Mouse (Mus musculus) naive thymus-derived CD4-positive, alpha-beta T cell, adult 5 months (primary cell): ENCODE data around the gene Aqp8. TPM values are rescaled to one million over a fixed set of nuclear protein-coding genes. Genes with fewer than 3 reads are reported as not detected.

Experiments
- polyA plus RNA-seq: library from polyadenylated mRNA; unstranded; fragments of 100-300 nt; shearing (Covaris generic); gene quantifications from one replicate; pipeline ENCODE4 v1.2.1, GENCODE M21; 2017

The Aqp8 gene
- polyA plus RNA-seq, result not detected

DNA sequence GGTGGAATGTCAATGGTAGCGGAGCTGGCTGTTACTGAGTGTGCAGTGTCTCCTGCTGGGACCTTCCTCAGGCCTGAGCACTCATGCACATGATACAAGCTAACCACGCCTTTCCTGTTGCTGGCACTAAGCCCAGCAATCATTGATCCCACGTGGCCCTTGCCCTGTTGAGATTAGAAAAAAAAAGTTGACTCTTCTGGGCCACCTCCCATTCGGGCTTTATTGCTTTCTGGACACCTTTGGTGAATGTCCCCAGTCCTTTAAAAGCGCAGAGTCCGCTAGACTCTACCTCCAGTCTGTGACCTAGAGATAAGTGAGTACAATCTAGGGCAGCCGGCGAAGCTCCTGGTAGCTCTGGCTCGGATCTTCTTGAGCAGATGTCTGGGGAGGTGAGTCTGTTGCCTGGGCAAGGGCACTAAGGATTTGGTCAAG lies at the start of gene Aqp8:
Aqp8 (plus strand) TSS at position 222 of the 432 bp plus-strand sequence.

DNA sequence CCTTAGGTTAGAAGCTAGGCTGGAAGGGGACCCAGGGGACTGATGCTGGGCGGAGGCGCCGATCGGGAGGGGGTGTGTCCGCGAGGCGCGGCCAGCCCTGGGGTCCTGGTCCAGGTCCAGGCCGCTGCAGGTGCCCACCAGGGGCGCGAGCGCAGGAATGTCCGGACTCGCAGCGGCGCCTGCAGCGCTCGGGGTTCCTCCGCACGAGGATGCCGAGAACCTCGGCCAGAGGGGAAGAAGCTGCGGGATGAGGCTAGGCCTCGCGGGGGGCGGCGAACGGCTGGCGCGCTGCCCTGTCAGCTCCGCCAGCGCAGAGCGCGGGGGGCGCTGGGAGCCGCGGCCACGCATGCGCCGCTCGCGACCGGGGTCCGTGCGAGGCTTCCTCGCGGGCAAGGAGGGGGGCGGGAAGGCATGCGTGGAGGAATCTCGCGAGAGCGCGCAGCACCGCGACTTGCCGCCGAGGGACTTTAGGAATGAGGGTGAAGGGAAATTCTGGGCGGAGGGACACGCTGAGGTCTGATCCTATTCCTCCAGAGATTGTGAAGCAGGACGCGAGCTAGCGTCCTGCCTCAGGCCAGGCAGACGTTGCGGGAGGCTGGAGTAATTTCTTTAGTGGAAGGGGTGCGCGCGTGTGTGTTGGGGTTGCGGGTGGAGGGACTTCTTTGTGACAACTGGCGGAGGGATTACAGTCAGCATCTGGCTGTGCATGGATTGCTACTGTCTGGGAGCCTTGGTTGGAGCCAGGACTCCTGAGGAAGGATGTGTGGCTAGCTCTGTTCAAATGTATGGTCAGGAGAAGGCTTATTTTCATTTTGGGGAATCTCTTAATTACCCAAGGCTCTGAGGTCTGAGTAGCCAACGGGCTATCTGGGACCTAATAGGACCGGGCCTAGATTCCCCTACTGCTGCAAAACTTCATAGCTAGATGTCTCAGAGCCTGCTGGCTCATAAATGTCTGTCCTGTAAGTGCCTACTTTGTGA lies 38.4 kb downstream of the Aqp8 start, which contains the start of gene Zkscan2:
Zkscan2 (minus strand) TSS at position 211 of the 981 bp plus-strand sequence.

Other genes with a start within 250 kb of the Aqp8 start
- gene Slc5a11, start 247.5 kb upstream of the Aqp8 start, polyA plus RNA-seq, result not detected
- gene Lcmt1, start 92.5 kb upstream of the Aqp8 start, polyA plus RNA-seq, result 19.8 TPM
- gene Arhgap17, start 92.4 kb upstream of the Aqp8 start, polyA plus RNA-seq, result 44.6 TPM
- gene Zkscan2, start 38.2 kb downstream of the Aqp8 start, polyA plus RNA-seq, result not detected